Mouse (Mus musculus) heart, embryonic 15.5 days (tissue): ENCODE data around the gene Zfp804a. TPM values are rescaled to one million over a fixed set of nuclear protein-coding genes. Genes with fewer than 3 reads are reported as not detected.

ENCODE experiments used
- ATAC-seq: fragments of 200-750 bp; cut with Nextera tagmentation; replicated peaks from 2 replicates; pipeline ENCODE4 v1.8.0; 2017; ENCODE audit warnings: low read depth, moderate TSS enrichment; ENCODE audit not compliant: insufficient number of reproducible peaks, insufficient read depth, low FRiP score
- H3K27ac ChIP-seq: fragments of 300-500 bp; sonication (generic); 2 replicates; pipeline ENCODE4 v1.5.1; 2015; ENCODE audit warnings: mild to moderate bottlenecking, inconsistent platforms
- H3K27me3 ChIP-seq: fragments of 300-500 bp; sonication (generic); 2 replicates; pipeline ENCODE4 v1.6.1; 2015; ENCODE audit warnings: inconsistent platforms
- H3K36me3 ChIP-seq: fragments of 300-500 bp; sonication (generic); 2 replicates; pipeline ENCODE4 v1.6.1; 2015; ENCODE audit warnings: mild to moderate bottlenecking, inconsistent platforms
- H3K4me1 ChIP-seq: fragments of 300-500 bp; sonication (generic); replicated peaks from 2 replicates; pipeline ENCODE4 v1.6.1; 2015; ENCODE audit warnings: inconsistent platforms
- H3K4me2 ChIP-seq: fragments of 300-500 bp; sonication (generic); 2 replicates; pipeline ENCODE4 v1.6.1; 2015; ENCODE audit warnings: inconsistent platforms, mild to moderate bottlenecking, moderate library complexity
- H3K4me3 ChIP-seq: fragments of 300-500 bp; sonication (generic); 2 replicates; pipeline ENCODE4 v1.5.1; 2015; ENCODE audit warnings: mild to moderate bottlenecking, inconsistent platforms
- H3K9ac ChIP-seq: fragments of 300-500 bp; sonication (generic); 2 replicates; pipeline ENCODE4 v1.6.1; 2015; ENCODE audit warnings: mild to moderate bottlenecking, inconsistent platforms
- H3K9me3 ChIP-seq: fragments of 300-500 bp; sonication (generic); replicated peaks from 2 replicates; pipeline ENCODE4 v1.6.1; 2016; ENCODE audit warnings: inconsistent platforms
- WGBS: fragments of 180-500 bp; shearing (Covaris S2); methylation state at CpG from one replicate; pipeline ENCODE4 v1.1.7; 2015; ENCODE audit warnings: mixed read lengths; 5-methylcytosine and 5-hydroxymethylcytosine counted together
- polyA plus RNA-seq: library from polyadenylated mRNA; unstranded; fragments of >200 nt; fragmentation: Nextera tagmentation; extraction: Ambion mirVana; gene quantifications from 2 replicates; pipeline ENCODE4 v1.2.1, GENCODE M21; 2015

Zfp804a gene
- polyA plus RNA-seq, 1 experiment from 2014 or later, result 0.15 TPM

GRCm38 (mm10) chr2:82113650-82114049 is 60.6 kb downstream of the Zfp804a start:
- Histone ChIP-seq H3K4me3 (no peak overlapping the region), H3K9ac (no peak overlapping the region), H3K27ac (no peak overlapping the region), H3K9me3 (no peaks in the 10 kb centered on the region), H3K36me3 (no peaks in the 10 kb centered on the region), H3K4me1 (no peaks in the 10 kb centered on the region), H3K4me2 (no peak overlapping the region), H3K27me3 (no peaks in the 10 kb centered on the region)
- 76% methylated on average over 2 of the region's 2 CpGs for WGBS
- ATAC-seq, result no peak

GRCm38 (mm10) chr2:82119577-82119976 is 66.6 kb downstream of the Zfp804a start:
- Histone ChIP-seq H3K9me3 (no peaks in the 10 kb centered on the region), H3K4me2 (no peak overlapping the region), H3K27ac (no peak overlapping the region), H3K4me1 (no peaks in the 10 kb centered on the region), H3K4me3 (no peak overlapping the region), H3K36me3 (no peaks in the 10 kb centered on the region), H3K27me3 (no peaks in the 10 kb centered on the region), H3K9ac (no peak overlapping the region)
- 32% methylated on average over 2 of the region's 2 CpGs for WGBS
- no peak for ATAC-seq

GRCm38 (mm10) chr2:82178693-82179092 is 125.7 kb downstream of the Zfp804a start:
- Histone ChIP-seq H3K27me3 (no peaks in the 10 kb centered on the region), H3K36me3 (no peaks in the 10 kb centered on the region), H3K9ac (no peak overlapping the region), H3K4me3 (no peak overlapping the region), H3K9me3 (no peaks in the 10 kb centered on the region), H3K4me2 (no peak overlapping the region), H3K4me1 (no peaks in the 10 kb centered on the region), H3K27ac (no peak overlapping the region)
- 86% methylated on average over 2 of the region's 2 CpGs for WGBS
- ATAC-seq, result no peak

- H3K4me2 ChIP-seq, result no peak overlapping the region
- no peak for ATAC-seq
- H3K9me3 ChIP-seq, result no peaks in the 10 kb centered on the region
- H3K4me3 ChIP-seq, result no peak overlapping the region
- WGBS, result 70% methylated on average over 1 of the region's 1 CpGs
- H3K9ac ChIP-seq, result no peak overlapping the region
- no peaks in the 10 kb centered on the region for H3K4me1 ChIP-seq
- H3K36me3 ChIP-seq, result no peaks in the 10 kb centered on the region
- no peak overlapping the region for H3K27ac ChIP-seq
- no peaks in the 10 kb centered on the region for H3K27me3 ChIP-seq
Observed at GRCm38 (mm10) chr2:82181010-82181409, 128.0 kb downstream of the Zfp804a start.

- no peaks in the 10 kb centered on the region for H3K27me3 ChIP-seq
- ATAC-seq, result no peak
- WGBS, result 78% methylated on average over 5 of the region's 5 CpGs
Observed at GRCm38 (mm10) chr2:82199901-82200300, 146.9 kb downstream of the Zfp804a start.

GRCm38 (mm10) chr2:82200616-82201015 is 147.6 kb downstream of the Zfp804a start:
- Histone ChIP-seq H3K36me3 (no peaks in the 10 kb centered on the region), H3K9ac (no peak overlapping the region), H3K27me3 (no peaks in the 10 kb centered on the region), H3K27ac (no peak overlapping the region), H3K4me1 (no peaks in the 10 kb centered on the region), H3K4me2 (no peak overlapping the region), H3K4me3 (no peak overlapping the region), H3K9me3 (no peaks in the 10 kb centered on the region)
- ATAC-seq, result no peak
- WGBS, result 65% methylated on average over 5 of the region's 5 CpGs

More at GRCm38 (mm10) chr2:82199901-82200300, 146.9 kb downstream of the Zfp804a start:
- no peaks in the 10 kb centered on the region for H3K36me3 ChIP-seq
- H3K4me1 ChIP-seq, result no peaks in the 10 kb centered on the region
- no peaks in the 10 kb centered on the region for H3K9me3 ChIP-seq
- no peak overlapping the region for H3K9ac ChIP-seq
- H3K4me3 ChIP-seq, result no peak overlapping the region
- no peak overlapping the region for H3K27ac ChIP-seq
- H3K4me2 ChIP-seq, result no peak overlapping the region

- H3K4me3 ChIP-seq, result no peak overlapping the region
- H3K4me2 ChIP-seq, result no peak overlapping the region
- no peaks in the 10 kb centered on the region for H3K4me1 ChIP-seq
- H3K27me3 ChIP-seq, result no peaks in the 10 kb centered on the region
- no peak overlapping the region for H3K27ac ChIP-seq
- no peak overlapping the region for H3K9ac ChIP-seq
- H3K9me3 ChIP-seq, result peaks cover 5% of the 10 kb centered on the region; the same call in 1 of the 2 replicates
- WGBS, result 75% methylated on average over 1 of the region's 1 CpGs
- no peaks in the 10 kb centered on the region for H3K36me3 ChIP-seq
- ATAC-seq, result no peak
Observed at GRCm38 (mm10) chr2:82210605-82211004, 157.6 kb downstream of the Zfp804a start.

- WGBS, result 92% methylated on average over 1 of the region's 1 CpGs
- no peaks in the 10 kb centered on the region for H3K36me3 ChIP-seq
- ATAC-seq, result no peak
- no peak overlapping the region for H3K27ac ChIP-seq
- H3K4me2 ChIP-seq, result no peak overlapping the region
- peaks cover 6% of the 10 kb centered on the region; the same call in 1 of the 2 replicates for H3K9me3 ChIP-seq
- no peak overlapping the region for H3K4me3 ChIP-seq
- no peak overlapping the region for H3K9ac ChIP-seq
- no peaks in the 10 kb centered on the region for H3K27me3 ChIP-seq
- H3K4me1 ChIP-seq, result no peaks in the 10 kb centered on the region
Observed at GRCm38 (mm10) chr2:82211972-82212371, 158.9 kb downstream of the Zfp804a start.

- no peaks in the 10 kb centered on the region for H3K27me3 ChIP-seq
- H3K27ac ChIP-seq, result no peak overlapping the region
- H3K4me3 ChIP-seq, result no peak overlapping the region
- ATAC-seq, result 0 out of 2 replicates have a peak, but pooled peaks have one; percentile 76
- H3K9ac ChIP-seq, result no peak overlapping the region
- WGBS, result 27% methylated on average over 2 of the region's 2 CpGs
- peaks cover 6% of the 10 kb centered on the region; the same call in 1 of the 2 replicates for H3K9me3 ChIP-seq
- H3K4me2 ChIP-seq, result no peak overlapping the region
- H3K4me1 ChIP-seq, result no peaks in the 10 kb centered on the region
- H3K36me3 ChIP-seq, result no peaks in the 10 kb centered on the region
Observed at GRCm38 (mm10) chr2:82217873-82218272, 164.9 kb downstream of the Zfp804a start.

GRCm38 (mm10) chr2:82246020-82246419 is 193.0 kb downstream of the Zfp804a start:
- Histone ChIP-seq H3K9ac (no peak overlapping the region), H3K9me3 (no peaks in the 10 kb centered on the region), H3K4me1 (no peaks in the 10 kb centered on the region), H3K27ac (no peak overlapping the region), H3K36me3 (no peaks in the 10 kb centered on the region), H3K4me3 (no peak overlapping the region), H3K27me3 (no peaks in the 10 kb centered on the region), H3K4me2 (no peak overlapping the region)
- ATAC-seq, result no peak

GRCm38 (mm10) chr2:82246902-82247522 is 194.0 kb downstream of the Zfp804a start:
- Histone ChIP-seq H3K9ac (no peak overlapping the region), H3K27me3 (no peaks in the 10 kb centered on the region), H3K4me1 (no peaks in the 10 kb centered on the region), H3K4me3 (no peak overlapping the region), H3K27ac (no peak overlapping the region), H3K36me3 (no peaks in the 10 kb centered on the region), H3K4me2 (no peak overlapping the region), H3K9me3 (no peaks in the 10 kb centered on the region)
- ATAC-seq, result no peak

GRCm38 (mm10) chr2:82253382-82253781 is 200.4 kb downstream of the Zfp804a start:
- Histone ChIP-seq H3K4me1 (no peaks in the 10 kb centered on the region), H3K4me2 (no peak overlapping the region), H3K9ac (no peak overlapping the region), H3K27me3 (no peaks in the 10 kb centered on the region), H3K4me3 (no peak overlapping the region), H3K9me3 (no peaks in the 10 kb centered on the region), H3K27ac (no peak overlapping the region), H3K36me3 (no peaks in the 10 kb centered on the region)
- 68% methylated on average over 5 of the region's 5 CpGs for WGBS
- ATAC-seq, result no peak
